Mouse (Mus musculus) heart, adult 2 months (tissue): ENCODE measurements around the gene Krtap10-4.

Source experiments
- CTCF ChIP-seq: fragments of 200-600 bp; IDR thresholded peaks from 2 replicates; pipeline ENCODE4 v1.8.1; 2022; ENCODE audit warnings: antibody characterized with exemption, mild to moderate bottlenecking, moderate library complexity
- EP300 ChIP-seq: fragments of 200-500 bp; IDR thresholded peaks from 2 replicates; pipeline ENCODE4 v1.6.1; 2011; ENCODE audit warnings: low read depth, low read length, control low read depth; ENCODE audit not compliant: insufficient read depth
- POLR2A ChIP-seq: fragments of 200-500 bp; IDR thresholded peaks from 2 replicates; pipeline ENCODE4 v1.6.1; 2011; ENCODE audit warnings: mild to moderate bottlenecking, low read depth, low read length, control low read depth; ENCODE audit not compliant: insufficient read depth

GRCm38 (mm10) chr10:77826951-77827350 lies at the start of gene Krtap10-4:
- TF ChIP-seq POLR2A (no peak), CTCF (no peak), EP300 (no peak)
